Mouse (Mus musculus): Measurements from ENCODE around the gene Gm3435. TPM values are rescaled to one million over a fixed set of nuclear protein-coding genes. Genes with fewer than 3 reads are reported as not detected.
"Not testable (repeated sequence)": the region's sequence is repeated elsewhere in the genome, so short reads cannot be mapped to it uniquely, and the experiment has no call there.

Gene Gm3435
- polyA plus RNA-seq, 1 experiment from 2014 or later = 4.1 TPM

- CTCF ChIA-PET; H3K27me3 ChIP-seq; in situ Hi-C loops (cut with MboI; ENCODE audit: low pct_unique_long_range_greater_than_20kb); ATAC-seq; POLR2A ChIA-PET; DNase-seq (ENCODE audit: low read depth, low spot score): not testable (repeated sequence)
Observed at GRCm38 (mm10) chr17:15021503-15022220, 11.7 kb downstream of the Gm3435 start.

- POLR2A ChIA-PET; H3K27me3 ChIP-seq; CTCF ChIA-PET; in situ Hi-C loops (cut with MboI; ENCODE audit: low pct_unique_long_range_greater_than_20kb); DNase-seq (ENCODE audit: low read depth, low spot score): not testable (repeated sequence)
- peak; percentile 78 for ATAC-seq
Observed at GRCm38 (mm10) chr17:15023878-15024492, 14.0 kb downstream of the Gm3435 start.

- POLR2A ChIA-PET; DNase-seq (ENCODE audit: low read depth, low spot score); H3K27me3 ChIP-seq; in situ Hi-C loops (cut with MboI; ENCODE audit: low pct_unique_long_range_greater_than_20kb); CTCF ChIA-PET: not testable (repeated sequence)
- ATAC-seq = peak; percentile 49
Observed at GRCm38 (mm10) chr17:15024502-15025193, 14.7 kb downstream of the Gm3435 start.

- H3K27me3 ChIP-seq; CTCF ChIA-PET; in situ Hi-C loops (cut with MboI; ENCODE audit: low pct_unique_long_range_greater_than_20kb); DNase-seq (ENCODE audit: low read depth, low spot score); ATAC-seq; POLR2A ChIA-PET: not testable (repeated sequence)
Observed at GRCm38 (mm10) chr17:15025513-15025912, 15.5 kb downstream of the Gm3435 start.

GRCm38 (mm10) chr17:15031414-15031813 lies 21.4 kb downstream of the Gm3435 start:
- H3K27me3 ChIP-seq; CTCF ChIA-PET; in situ Hi-C loops (cut with MboI; ENCODE audit: low pct_unique_long_range_greater_than_20kb); ATAC-seq; DNase-seq (ENCODE audit: low read depth, low spot score); POLR2A ChIA-PET: not testable (repeated sequence)

GRCm38 (mm10) chr17:15040455-15040854 lies 30.5 kb downstream of the Gm3435 start:
- DNase-seq (ENCODE audit: low read depth, low spot score); CTCF ChIA-PET; in situ Hi-C loops (cut with MboI; ENCODE audit: low pct_unique_long_range_greater_than_20kb); H3K27me3 ChIP-seq; POLR2A ChIA-PET: not testable (repeated sequence)
- peak; percentile 69 for ATAC-seq

GRCm38 (mm10) chr17:15041175-15041729 lies 31.3 kb downstream of the Gm3435 start, which contains the start of the genes Ermard, Tcte3 and Gm3448:
Ermard (plus strand) TSS chr17:15041208.
Tcte3 (minus strand) TSS chr17:15041488.
Gm3448 (minus strand) TSS chr17:15041537.
- in situ Hi-C loops (cut with MboI; ENCODE audit: low pct_unique_long_range_greater_than_20kb); DNase-seq (ENCODE audit: low read depth, low spot score); POLR2A ChIA-PET; H3K27me3 ChIP-seq; CTCF ChIA-PET: not testable (repeated sequence)
- peak; percentile 93 for ATAC-seq

- H3K27me3 ChIP-seq; ATAC-seq; DNase-seq (ENCODE audit: low read depth, low spot score); CTCF ChIA-PET; POLR2A ChIA-PET: not testable (repeated sequence)
- in situ Hi-C loops (cut with MboI; ENCODE audit: low pct_unique_long_range_greater_than_20kb) = loop anchor here (25.0 kb wide), 2 partner anchors 337 to 662 kb away; partner anchors contain the start of genes Chd1, Dll1 and Fam120b
Observed at GRCm38 (mm10) chr17:15050338-15050737, 40.4 kb downstream of the Gm3435 start.

GRCm38 (mm10) chr17:15052766-15053165 lies 42.8 kb downstream of the Gm3435 start:
- DNase-seq (ENCODE audit: low read depth, low spot score); POLR2A ChIA-PET; H3K27me3 ChIP-seq; CTCF ChIA-PET: not testable (repeated sequence)
- in situ Hi-C loops (cut with MboI; ENCODE audit: low pct_unique_long_range_greater_than_20kb) = loop anchor here (25.0 kb wide), 2 partner anchors 335 to 660 kb away; partner anchors contain the start of genes Chd1, Dll1 and Fam120b
- ATAC-seq = peak; percentile 37

- POLR2A ChIA-PET; CTCF ChIA-PET; H3K27me3 ChIP-seq; DNase-seq (ENCODE audit: low read depth, low spot score); ATAC-seq: not testable (repeated sequence)
- in situ Hi-C loops (cut with MboI; ENCODE audit: low pct_unique_long_range_greater_than_20kb) = loop anchor here (25.0 kb wide), 2 partner anchors 334 to 659 kb away; partner anchors contain the start of genes Chd1, Dll1 and Fam120b
Observed at GRCm38 (mm10) chr17:15053183-15053828, 43.3 kb downstream of the Gm3435 start.

GRCm38 (mm10) chr17:15053829-15054200 lies 43.8 kb downstream of the Gm3435 start:
- ATAC-seq; CTCF ChIA-PET; H3K27me3 ChIP-seq; DNase-seq (ENCODE audit: low read depth, low spot score); POLR2A ChIA-PET: not testable (repeated sequence)
- in situ Hi-C loops (cut with MboI; ENCODE audit: low pct_unique_long_range_greater_than_20kb) = loop anchor here (25.0 kb wide), 2 partner anchors 333 to 658 kb away; partner anchors contain the start of genes Chd1, Dll1 and Fam120b
